Mouse (Mus musculus) embryonic facial prominence, embryonic 10.5 days (tissue): ENCODE measurements around the gene Mtcl1. TPM values are rescaled to one million over a fixed set of nuclear protein-coding genes. Genes with fewer than 3 reads are reported as not detected.

Experiments used
- DNase-seq: peaks from one replicate; pipeline ENCODE4 v3.0.0-alpha.2; 2017; ENCODE audit warnings: low spot score
- H3K27ac ChIP-seq: fragments of 300-500 bp; sonication (generic); replicated peaks from 2 replicates; pipeline ENCODE4 v1.5.1; 2016; ENCODE audit warnings: mild to moderate bottlenecking
- H3K27me3 ChIP-seq: fragments of 300-500 bp; sonication (generic); replicated peaks from 2 replicates; pipeline ENCODE4 v1.6.1; 2016; ENCODE audit warnings: low read depth, mild to moderate bottlenecking; ENCODE audit not compliant: poor library complexity, severe bottlenecking
- H3K36me3 ChIP-seq: fragments of 300-500 bp; sonication (generic); replicated peaks from 2 replicates; pipeline ENCODE4 v1.6.1; 2016; ENCODE audit warnings: mild to moderate bottlenecking, moderate library complexity
- H3K4me1 ChIP-seq: fragments of 300-500 bp; sonication (generic); 2 replicates; pipeline ENCODE4 v1.6.1; 2016
- H3K4me3 ChIP-seq: fragments of 300-500 bp; sonication (generic); 2 replicates; pipeline ENCODE4 v1.5.1; 2016; ENCODE audit warnings: mild to moderate bottlenecking, moderate library complexity
- H3K9me3 ChIP-seq: fragments of 300-500 bp; sonication (generic); 2 replicates; pipeline ENCODE4 v1.6.1; 2016; ENCODE audit warnings: mild to moderate bottlenecking
- WGBS: fragments of 180-500 bp; shearing (Covaris S2); methylation state at CpG from one replicate; pipeline ENCODE4 v1.1.7; 2016; 5-methylcytosine and 5-hydroxymethylcytosine counted together
- polyA plus RNA-seq: library from polyadenylated mRNA; unstranded; fragments of >200 nt; fragmentation: Nextera tagmentation; extraction: Ambion mirVana; gene quantifications from 2 replicates; pipeline ENCODE4 v1.2.1, GENCODE M21; 2016

The Mtcl1 gene
- polyA plus RNA-seq, 1 experiment from 2014 or later = 13.2 TPM

- Histone ChIP-seq H3K27me3 (no peaks in the 10 kb centered on the region), H3K36me3 (peaks cover under 1% of the 10 kb centered on the region; the same call in 1 of the 2 replicates), H3K4me1 (peaks cover 48% of the 10 kb centered on the region), H3K27ac (no peak overlapping the region; the same call in 1 of the 2 replicates), H3K9me3 (no peaks in the 10 kb centered on the region), H3K4me3 (no peak overlapping the region)
- no peak for DNase-seq
- 39% methylated on average over 9 of the region's 9 CpGs for WGBS
Observed at GRCm38 (mm10) chr17:66401596-66402265, 47.8 kb downstream of the Mtcl1 start.

- Histone ChIP-seq H3K36me3 (peaks cover 15% of the 10 kb centered on the region), H3K4me1 (peaks cover 32% of the 10 kb centered on the region), H3K27ac (no peak overlapping the region), H3K27me3 (no peaks in the 10 kb centered on the region), H3K9me3 (no peaks in the 10 kb centered on the region), H3K4me3 (no peak overlapping the region)
- no peak for DNase-seq
- 87% methylated on average over 4 of the region's 4 CpGs for WGBS
Observed at GRCm38 (mm10) chr17:66399780-66400179, 49.8 kb downstream of the Mtcl1 start.

- Histone ChIP-seq H3K36me3 (peaks cover 15% of the 10 kb centered on the region), H3K4me3 (no peak overlapping the region), H3K27ac (no peak overlapping the region), H3K27me3 (no peaks in the 10 kb centered on the region), H3K4me1 (no peaks in the 10 kb centered on the region), H3K9me3 (no peaks in the 10 kb centered on the region)
- 84% methylated on average over 9 of the region's 9 CpGs for WGBS
- no peak for DNase-seq
Observed at GRCm38 (mm10) chr17:66394571-66394970, 55.0 kb downstream of the Mtcl1 start.

GRCm38 (mm10) chr17:66388307-66388706 is 61.2 kb downstream of the Mtcl1 start:
- Histone ChIP-seq H3K27me3 (no peaks in the 10 kb centered on the region), H3K4me3 (no peak overlapping the region), H3K4me1 (no peaks in the 10 kb centered on the region; the same call in 1 of the 2 replicates), H3K36me3 (peaks cover 31% of the 10 kb centered on the region), H3K9me3 (no peaks in the 10 kb centered on the region), H3K27ac (no peak overlapping the region)
- no peak for DNase-seq
- 80% methylated on average over 4 of the region's 4 CpGs for WGBS

- WGBS = 77% methylated on average over 6 of the region's 6 CpGs
- no peak for DNase-seq
- Histone ChIP-seq H3K27me3 (no peaks in the 10 kb centered on the region), H3K9me3 (no peaks in the 10 kb centered on the region), H3K36me3 (peaks cover 69% of the 10 kb centered on the region), H3K4me3 (no peak overlapping the region), H3K27ac (no peak overlapping the region), H3K4me1 (no peaks in the 10 kb centered on the region)
Observed at GRCm38 (mm10) chr17:66381338-66381737, 68.2 kb downstream of the Mtcl1 start.

- Histone ChIP-seq H3K4me1 (peaks cover 7% of the 10 kb centered on the region), H3K27me3 (no peaks in the 10 kb centered on the region), H3K27ac (no peak overlapping the region), H3K4me3 (no peak overlapping the region), H3K9me3 (no peaks in the 10 kb centered on the region), H3K36me3 (peaks cover 75% of the 10 kb centered on the region)
- no peak for DNase-seq
- 94% methylated on average over 22 of the region's 22 CpGs for WGBS
Observed at GRCm38 (mm10) chr17:66379900-66380857, 69.4 kb downstream of the Mtcl1 start.

- Histone ChIP-seq H3K27me3 (no peaks in the 10 kb centered on the region), H3K4me3 (no peak overlapping the region), H3K36me3 (peaks cover 67% of the 10 kb centered on the region), H3K9me3 (no peaks in the 10 kb centered on the region), H3K4me1 (peaks cover 16% of the 10 kb centered on the region), H3K27ac (no peak overlapping the region)
- WGBS = 94% methylated on average over 24 of the region's 24 CpGs
- DNase-seq = no peak
Observed at GRCm38 (mm10) chr17:66379308-66379707, 70.2 kb downstream of the Mtcl1 start.

GRCm38 (mm10) chr17:66378127-66378526 is 71.4 kb downstream of the Mtcl1 start:
- WGBS = 96% methylated on average over 17 of the region's 17 CpGs

GRCm38 (mm10) chr17:66374633-66375272 is 74.8 kb downstream of the Mtcl1 start:
- WGBS = 55% methylated on average over 14 of the region's 14 CpGs
- no peak for DNase-seq
- Histone ChIP-seq H3K4me3 (no peak overlapping the region), H3K4me1 (peaks cover 25% of the 10 kb centered on the region), H3K27ac (0 out of 2 replicates have a peak overlapping the region, but pooled peaks have one; percentile 6), H3K9me3 (no peaks in the 10 kb centered on the region), H3K36me3 (peaks cover 57% of the 10 kb centered on the region), H3K27me3 (no peaks in the 10 kb centered on the region)

More at GRCm38 (mm10) chr17:66378127-66378526, 71.4 kb downstream of the Mtcl1 start:
- Histone ChIP-seq H3K4me1 (peaks cover 18% of the 10 kb centered on the region), H3K27ac (no peak overlapping the region), H3K27me3 (no peaks in the 10 kb centered on the region), H3K36me3 (peaks cover 57% of the 10 kb centered on the region), H3K9me3 (no peaks in the 10 kb centered on the region), H3K4me3 (no peak overlapping the region)
- DNase-seq = no peak

GRCm38 (mm10) chr17:66370867-66371266 is 78.7 kb downstream of the Mtcl1 start:
- WGBS = 91% methylated on average over 9 of the region's 9 CpGs

GRCm38 (mm10) chr17:66369777-66370176 is 79.8 kb downstream of the Mtcl1 start:
- Histone ChIP-seq H3K36me3 (peaks cover 49% of the 10 kb centered on the region), H3K9me3 (no peaks in the 10 kb centered on the region), H3K27me3 (no peaks in the 10 kb centered on the region), H3K27ac (0 out of 2 replicates have a peak overlapping the region, but pooled peaks have one; percentile 14), H3K4me3 (no peak overlapping the region), H3K4me1 (peaks cover 22% of the 10 kb centered on the region)
- 73% methylated on average over 6 of the region's 6 CpGs for WGBS
- no peak for DNase-seq

More at GRCm38 (mm10) chr17:66370867-66371266, 78.7 kb downstream of the Mtcl1 start:
- no peaks in the 10 kb centered on the region for H3K27me3 ChIP-seq
- peaks cover 27% of the 10 kb centered on the region for H3K4me1 ChIP-seq
- no peaks in the 10 kb centered on the region for H3K9me3 ChIP-seq
- no peak for DNase-seq
- no peak overlapping the region for H3K27ac ChIP-seq
- peaks cover 48% of the 10 kb centered on the region for H3K36me3 ChIP-seq
- H3K4me3 ChIP-seq = no peak overlapping the region

- Histone ChIP-seq H3K27ac (no peak overlapping the region), H3K4me3 (no peak overlapping the region), H3K4me1 (peaks cover 15% of the 10 kb centered on the region), H3K9me3 (no peaks in the 10 kb centered on the region), H3K36me3 (peaks cover 59% of the 10 kb centered on the region), H3K27me3 (no peaks in the 10 kb centered on the region)
- no peak for DNase-seq
- 94% methylated on average over 11 of the region's 11 CpGs for WGBS
Observed at GRCm38 (mm10) chr17:66368127-66368526, 81.4 kb downstream of the Mtcl1 start.
